9 mouse cellular contexts compared by ENCODE assay signal in the genomic region with DNA sequence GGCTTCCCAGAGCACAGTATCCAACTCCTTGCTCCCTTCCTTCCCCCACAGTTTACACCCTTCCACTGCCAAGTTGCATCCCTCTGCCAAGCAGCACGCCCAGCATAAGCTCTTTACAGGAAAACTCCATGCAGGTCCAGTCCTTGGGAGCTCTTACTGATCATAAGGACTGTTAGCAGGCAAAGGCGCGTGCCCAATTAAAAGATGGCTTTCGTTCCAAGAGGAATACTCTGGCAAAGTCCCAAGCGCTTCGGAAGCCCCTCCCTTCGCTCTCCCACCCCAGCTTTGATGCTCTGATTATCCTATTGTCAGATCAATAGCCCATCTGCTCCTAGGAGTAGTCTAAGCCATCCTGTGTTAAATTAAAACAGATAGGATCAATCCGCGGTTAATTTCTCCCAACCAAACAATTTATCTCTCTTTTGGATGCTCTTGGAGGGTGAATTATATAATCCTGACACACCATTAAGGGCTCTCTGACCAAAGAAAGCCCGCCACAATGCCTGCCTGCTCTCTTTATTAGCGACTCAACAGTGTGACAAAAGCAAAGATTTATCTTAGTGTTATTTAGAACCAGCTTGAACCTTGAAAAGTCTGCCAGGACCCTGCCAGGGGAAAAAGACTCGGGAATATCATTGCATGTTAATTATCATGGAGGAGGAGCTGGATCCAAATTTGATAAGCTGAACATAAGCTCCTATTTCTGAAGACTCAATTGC.
DNase-seq lines count a peak whose midpoint lies in the region; ATAC-seq and TF ChIP-seq lines count a peak whose summit lies in the region.
"Had no signal": no experiment of that assay in that cellular context is flagged by ENCODE, and none has a peak within 500 bp of the region (broad histone marks: within the 10 kb centered on the region; RNA-seq: fewer than 3 reads in every experiment).

No protein-coding gene starts in this region.

- no peak for DNase-seq in lung, adult 18-20 months
- peak; percentile 43 for DNase-seq in layer of hippocampus, adult 11-12 months (ENCODE audit: low spot score)
- DNase-seq in telencephalon, adult 2 months (ENCODE audit: low read depth, low spot score), result peak; percentile 60
- DNase-seq in heart, adult 18-20 months, result no peak
- DNase-seq in gastrocnemius, adult 8-10 months (ENCODE audit: low spot score in 2 of 2), result no peak
- DNase-seq in stomach, postnatal 0 days (ENCODE audit: low spot score), result no peak
- DNase-seq: kidney, adult 18-20 months had no signal

- H3K4me2 ChIP-seq in lung, embryonic 15.5 days, result 0 out of 2 replicates have a peak overlapping the region, but pooled peaks have one; percentile 14
- peak overlapping the region; percentile 47 for H3K4me2 ChIP-seq in midbrain, embryonic 13.5 days (replicated peaks)
- no peak overlapping the region for H3K4me2 ChIP-seq in stomach, postnatal 0 days (replicated peaks; ENCODE audit: low read depth)

- no peak overlapping the region for H3K9ac ChIP-seq in lung, embryonic 15.5 days
- H3K9ac ChIP-seq in midbrain, embryonic 13.5 days (replicated peaks), result no peak overlapping the region
- H3K9ac ChIP-seq in stomach, postnatal 0 days (ENCODE audit: low read length), result no peak overlapping the region

- peaks cover 8% of the 10 kb centered on the region; the same call in 1 of the 2 replicates for H3K4me1 ChIP-seq in lung, embryonic 15.5 days
- H3K4me1 ChIP-seq in midbrain, embryonic 13.5 days (replicated peaks), result peaks cover 20% of the 10 kb centered on the region
- no peaks in the 10 kb centered on the region for H3K4me1 ChIP-seq in stomach, postnatal 0 days (replicated peaks; ENCODE audit: control insufficient read depth, insufficient read depth)

- H3K9me3 ChIP-seq in lung, embryonic 15.5 days, result no peaks in the 10 kb centered on the region
- H3K9me3 ChIP-seq in midbrain, embryonic 13.5 days, result no peaks in the 10 kb centered on the region
- no peaks in the 10 kb centered on the region for H3K9me3 ChIP-seq in stomach, postnatal 0 days (ENCODE audit: control insufficient read depth, low read length)

- no peak overlapping the region for H3K27ac ChIP-seq in lung, embryonic 15.5 days
- peak overlapping the region; percentile 21; the same call in 1 of the 2 replicates for H3K27ac ChIP-seq in midbrain, embryonic 13.5 days
- no peak overlapping the region for H3K27ac ChIP-seq in stomach, postnatal 0 days (replicated peaks)

- H3K36me3 ChIP-seq in lung, embryonic 15.5 days, result no peaks in the 10 kb centered on the region
- H3K36me3 ChIP-seq in midbrain, embryonic 13.5 days, result no peaks in the 10 kb centered on the region
- no peaks in the 10 kb centered on the region for H3K36me3 ChIP-seq in stomach, postnatal 0 days (ENCODE audit: control insufficient read depth, insufficient read depth, low read length)

- TF ChIP-seq EP300 in stomach, postnatal 0 days (optimal IDR thresholded peaks at IDR 0.05), result no peak

- 51% methylated on average over 12 of the region's 12 CpGs for WGBS in lung, embryonic 15.5 days
- 17% methylated on average over 12 of the region's 12 CpGs for WGBS in midbrain, embryonic 13.5 days
- 64% methylated on average over 12 of the region's 12 CpGs for WGBS in stomach, postnatal 0 days

- no peak for TF ChIP-seq CTCF in stomach, postnatal 0 days (IDR thresholded peaks at IDR 0.05; ENCODE audit: low read depth)

- ATAC-seq in lung, embryonic 15.5 days (ENCODE audit: borderline replicate concordance, extremely low read depth, low FRiP score, low TSS enrichment), result no peak
- peak; percentile 90 for ATAC-seq in midbrain, embryonic 13.5 days
- ATAC-seq in stomach, postnatal 0 days (ENCODE audit: low FRiP score, low TSS enrichment), result no peak

- H3K4me3 ChIP-seq in lung, embryonic 15.5 days, result no peak overlapping the region
- H3K4me3 ChIP-seq in midbrain, embryonic 13.5 days (replicated peaks), result peak overlapping the region; percentile 18; the same call in 1 of the 2 replicates
- H3K4me3 ChIP-seq in stomach, postnatal 0 days (ENCODE audit: low read depth, low read length), result no peak overlapping the region

- H3K27me3 ChIP-seq in lung, embryonic 15.5 days, result no peaks in the 10 kb centered on the region
- H3K27me3 ChIP-seq in midbrain, embryonic 13.5 days, result peaks cover 15% of the 10 kb centered on the region
- H3K27me3 ChIP-seq in stomach, postnatal 0 days (ENCODE audit: control insufficient read depth, insufficient read depth, low read length), result no peaks in the 10 kb centered on the region

Comparison
In these comparisons a context has a peak if more than half of its experiments do, and no peak if none do; other contexts are left out.
1. DNase-seq: peak in layer of hippocampus, adult 11-12 months (single experiment) and telencephalon, adult 2 months (single experiment); none in lung, adult 18-20 months (0 of 2), heart, adult 18-20 months (0 of 2), gastrocnemius, adult 8-10 months (0 of 2) and stomach, postnatal 0 days (single experiment).